Mouse (Mus musculus): Measurements from ENCODE around the gene Igfbp3.
"Not testable (repeated sequence)": the region's sequence is repeated elsewhere in the genome, so short reads cannot be mapped to it uniquely, and the experiment has no call there.

Gene Igfbp3

DNA sequence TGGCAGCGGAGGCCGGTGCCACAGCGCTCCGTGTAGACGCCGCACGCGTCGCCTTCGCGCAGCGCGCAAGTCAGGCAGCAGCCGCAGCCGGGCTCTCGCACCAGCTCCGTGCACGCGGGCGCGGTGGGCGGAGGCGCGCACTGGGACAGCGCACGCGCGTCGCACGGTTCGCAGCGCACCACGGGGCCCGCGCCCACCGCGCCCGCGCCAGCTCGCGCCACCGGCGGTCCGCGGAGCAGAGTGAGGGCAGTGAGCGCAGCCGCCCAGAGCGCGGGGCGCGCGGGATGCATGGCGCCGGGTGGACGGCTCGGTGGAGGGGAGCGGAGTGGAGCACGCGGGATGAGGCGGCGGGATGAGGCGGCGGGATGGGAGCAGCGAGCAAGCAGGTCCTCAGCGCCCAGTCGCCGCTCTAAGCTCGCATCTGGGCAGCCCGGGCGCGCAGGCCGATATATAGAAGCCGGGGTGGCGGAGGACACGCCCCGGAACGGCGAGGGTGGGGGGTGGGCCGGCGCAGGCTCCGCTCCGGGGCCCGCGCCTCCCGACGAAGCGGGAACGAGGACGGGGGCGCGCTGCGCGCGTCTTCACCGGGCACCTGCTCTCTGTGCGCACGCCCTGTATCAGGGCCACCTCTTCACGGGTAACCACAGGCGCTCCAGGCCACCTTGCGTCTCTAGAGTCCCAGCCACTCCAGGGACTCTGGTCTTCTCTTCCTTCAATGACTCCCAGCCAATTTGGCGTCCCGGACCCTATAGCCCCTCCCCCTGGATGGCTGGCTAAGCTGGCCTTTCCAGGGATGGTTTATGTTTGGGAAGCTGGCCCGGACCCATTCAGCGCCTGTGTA lies at the start of gene Igfbp3:
Gene Igfbp3 (minus strand): TSS at position 423 of the 841 bp plus-strand sequence.
- DNase-seq (ENCODE audit: low read depth, low spot score), result peak; percentile 91

- no peak for DNase-seq (ENCODE audit: low read depth, low spot score)
Observed at GRCm38 (mm10) chr11:7250870-7251269, 37.1 kb upstream of the Igfbp3 start.

DNA sequence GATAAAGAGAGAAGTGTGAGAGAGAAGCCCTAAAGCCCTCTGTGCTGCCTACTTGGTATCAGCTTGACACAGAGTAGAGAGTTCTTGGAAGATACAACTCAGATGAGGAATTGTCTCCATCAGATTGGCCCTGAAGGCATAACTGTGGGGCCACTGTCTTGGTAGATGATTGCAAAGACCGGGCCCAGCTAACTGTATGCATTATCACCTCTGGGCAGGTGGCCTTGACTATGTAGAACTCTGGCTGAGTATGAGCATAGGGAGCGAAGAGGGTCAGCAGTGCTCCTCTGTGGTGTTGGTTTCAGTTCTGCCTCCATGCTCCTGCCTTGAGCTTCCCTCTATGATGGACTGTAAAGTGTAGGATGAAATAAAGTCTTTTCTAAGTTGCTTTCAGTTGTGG lies 36.7 kb upstream of the Igfbp3 start:
- DNase-seq (ENCODE audit: low read depth, low spot score), result no peak

- DNase-seq (ENCODE audit: low read depth, low spot score), result no peak
Observed at GRCm38 (mm10) chr11:7244782-7245181, 31.1 kb upstream of the Igfbp3 start.

- DNase-seq (ENCODE audit: low read depth, low spot score), result no peak
Observed at GRCm38 (mm10) chr11:7239041-7239740, 25.5 kb upstream of the Igfbp3 start.

- DNase-seq (ENCODE audit: low read depth, low spot score), result no peak
Observed at GRCm38 (mm10) chr11:7238546-7238945, 24.8 kb upstream of the Igfbp3 start.

- peak; percentile 14 for DNase-seq (ENCODE audit: low read depth, low spot score)
Observed at GRCm38 (mm10) chr11:7237712-7238111, 24.0 kb upstream of the Igfbp3 start.

GRCm38 (mm10) chr11:7236751-7237150 lies 23.0 kb upstream of the Igfbp3 start:
- no peak for DNase-seq (ENCODE audit: low read depth, low spot score)

DNA sequence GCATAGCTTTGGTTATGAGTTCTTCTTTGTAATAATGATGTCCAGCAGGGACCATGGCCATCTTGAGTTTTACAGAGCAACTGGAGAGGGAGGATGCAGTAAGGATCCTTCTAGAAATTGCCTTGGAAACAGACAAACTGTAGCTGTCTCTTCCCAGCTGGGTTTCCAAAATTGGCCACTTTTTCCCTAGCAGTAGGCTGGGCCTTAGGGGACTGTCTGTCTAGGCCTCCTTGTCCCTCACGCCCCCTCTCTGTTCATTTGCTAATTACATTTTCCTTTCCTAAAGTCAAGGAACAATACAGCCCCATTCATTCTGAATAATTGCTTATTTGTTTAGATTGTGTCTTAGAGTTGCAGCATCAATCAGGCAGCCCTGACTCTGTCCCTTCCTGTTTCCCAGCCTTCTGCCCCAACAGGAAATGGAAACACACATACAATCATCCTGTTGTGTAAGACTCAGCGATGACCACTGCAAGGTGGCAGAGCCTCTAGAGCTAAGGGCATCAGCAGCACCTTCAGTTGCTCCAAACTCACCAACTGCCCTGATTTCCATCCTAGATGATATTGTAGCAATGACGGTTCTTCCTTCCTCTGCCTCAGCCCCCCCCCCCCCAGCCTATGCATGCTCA lies 21.4 kb upstream of the Igfbp3 start:
- DNase-seq (ENCODE audit: low read depth, low spot score), result peak; percentile 44

DNA sequence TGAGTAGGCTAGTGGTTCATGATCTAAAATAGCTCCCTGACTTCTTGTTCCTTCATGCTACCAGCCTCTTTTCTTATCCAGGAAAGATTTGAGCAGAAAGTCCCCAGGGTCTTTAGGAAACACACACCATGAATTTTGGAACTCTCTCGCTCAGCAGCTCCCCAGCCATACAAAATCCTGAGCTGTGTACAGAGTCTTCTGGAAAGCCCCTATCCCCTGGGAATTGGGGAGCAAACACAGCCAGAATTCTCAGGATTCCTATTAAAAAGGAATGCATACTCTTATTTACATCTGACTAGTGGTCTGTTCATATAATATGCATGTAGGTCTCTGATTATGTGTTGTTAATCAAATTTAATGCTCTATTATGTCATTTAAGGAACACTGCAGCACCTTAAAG lies 20.7 kb upstream of the Igfbp3 start:
- no peak for DNase-seq (ENCODE audit: low read depth, low spot score)

DNA sequence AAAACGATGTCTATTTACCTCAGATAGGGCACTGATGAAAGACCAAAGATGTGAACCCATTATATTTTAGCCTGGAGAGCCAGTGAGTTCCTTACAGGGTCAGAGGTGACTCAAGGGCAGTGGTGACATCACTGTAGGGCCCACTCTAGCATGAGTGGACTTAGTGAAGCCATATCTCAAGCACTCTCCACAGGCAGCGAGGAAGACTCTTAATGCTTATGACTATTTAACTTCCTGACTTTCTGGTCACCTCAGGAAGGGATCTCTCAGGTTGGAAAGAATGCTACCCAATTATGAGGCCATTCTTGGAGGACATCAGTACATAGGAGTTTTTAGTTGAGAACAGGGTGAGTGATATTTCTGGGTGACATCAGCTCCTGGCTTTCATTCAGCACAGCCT lies 19.6 kb upstream of the Igfbp3 start:
- no peak for DNase-seq (ENCODE audit: low read depth, low spot score)

DNA sequence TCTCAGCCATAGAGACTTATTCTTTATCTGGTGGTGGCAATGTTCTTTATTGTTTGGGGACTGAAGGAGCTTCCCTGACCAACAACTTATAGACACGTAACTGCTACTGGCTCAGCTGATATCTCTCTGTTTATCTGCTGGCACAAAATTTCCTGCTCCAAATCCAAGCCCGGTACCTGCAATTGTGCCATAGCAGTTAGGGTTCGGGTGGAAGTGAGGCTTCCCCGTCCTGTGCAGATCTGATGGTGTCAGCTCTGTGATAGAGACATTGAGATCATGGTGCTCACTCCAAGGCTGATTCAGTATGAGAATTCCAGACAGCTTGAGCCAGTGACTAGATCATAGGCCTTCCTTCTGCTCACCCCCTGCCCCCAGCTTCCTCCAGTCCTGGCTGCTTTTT lies 18.2 kb upstream of the Igfbp3 start:
- no peak for DNase-seq (ENCODE audit: low read depth, low spot score)

- no peak for DNase-seq (ENCODE audit: low read depth, low spot score)
Observed at GRCm38 (mm10) chr11:7230000-7230399, 16.3 kb upstream of the Igfbp3 start.

DNA sequence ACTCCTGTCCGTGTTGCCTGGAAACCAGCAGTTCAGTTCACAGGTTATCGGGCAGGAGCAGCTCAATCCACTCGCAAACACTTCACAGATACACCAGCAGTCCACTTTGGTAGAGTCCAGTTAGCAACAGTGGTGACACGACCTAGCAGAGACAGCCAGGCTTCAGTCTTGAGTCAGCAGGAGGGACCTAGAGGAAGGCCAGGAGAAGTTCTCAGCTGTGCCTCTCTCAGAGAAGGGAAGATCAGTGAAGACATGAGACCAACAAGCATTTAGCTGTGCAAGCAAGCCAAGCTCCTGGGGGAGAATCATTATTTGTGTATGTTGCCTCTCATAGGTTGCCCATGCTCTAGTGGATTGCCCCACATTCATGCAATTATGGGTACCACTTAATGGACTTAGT lies 14.4 kb upstream of the Igfbp3 start:
- no peak for DNase-seq (ENCODE audit: low read depth, low spot score)

- DNase-seq (ENCODE audit: low read depth, low spot score), result no peak
Observed at GRCm38 (mm10) chr11:7226810-7227550, 13.3 kb upstream of the Igfbp3 start.

- DNase-seq (ENCODE audit: low read depth, low spot score), result peak; percentile 77
Observed at GRCm38 (mm10) chr11:7226200-7226599, 12.5 kb upstream of the Igfbp3 start.

DNA sequence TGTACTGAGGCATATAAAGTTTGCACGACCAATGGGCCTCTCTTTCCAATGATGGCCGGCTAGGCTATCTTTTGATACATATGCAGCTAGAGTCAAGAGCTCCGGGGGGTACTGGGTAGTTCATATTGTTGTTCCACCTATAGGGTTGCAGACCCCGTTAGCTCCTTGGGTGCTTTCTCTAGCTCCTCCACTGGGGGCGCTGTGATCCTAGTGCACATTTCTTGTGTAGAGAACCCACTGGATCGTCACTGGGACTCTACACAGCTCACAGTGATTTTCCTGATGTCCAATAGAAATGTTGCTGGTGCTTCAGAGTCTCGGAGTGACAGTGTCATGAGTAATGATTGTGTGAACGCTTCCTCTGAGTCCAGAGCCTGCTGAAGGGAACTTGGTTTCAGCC lies 8.1 kb upstream of the Igfbp3 start:
- DNase-seq (ENCODE audit: low read depth, low spot score), result not testable (repeated sequence)

GRCm38 (mm10) chr11:7215703-7216102 lies 2.0 kb upstream of the Igfbp3 start:
- peak; percentile 69 for DNase-seq (ENCODE audit: low read depth, low spot score)

- DNase-seq (ENCODE audit: low read depth, low spot score), result peak; percentile 84
Observed at GRCm38 (mm10) chr11:7214761-7215160, 1.0 kb upstream of the Igfbp3 start.

DNA sequence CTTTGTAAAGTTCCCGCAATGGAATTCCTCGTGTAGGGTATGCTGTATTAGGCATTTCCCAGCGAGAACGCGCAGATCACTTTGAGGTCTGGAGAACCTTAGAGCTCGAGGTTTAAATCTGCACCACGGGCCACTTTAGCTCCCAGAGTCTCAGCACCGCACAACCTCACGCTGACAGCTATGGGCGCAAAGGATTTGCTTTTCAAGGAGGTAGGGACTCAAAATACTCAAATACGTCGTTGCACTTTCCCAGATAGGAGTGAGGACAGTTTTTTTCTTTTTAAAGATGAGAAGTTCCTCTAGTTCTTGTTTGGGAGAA lies 578 bp upstream of the Igfbp3 start:
- DNase-seq (ENCODE audit: low read depth, low spot score), result peak; percentile 40

GRCm38 (mm10) chr11:7213161-7213500 lies 592 bp downstream of the Igfbp3 start:
- DNase-seq (ENCODE audit: low read depth, low spot score), result no peak

GRCm38 (mm10) chr11:7212126-7212798 lies 1.5 kb downstream of the Igfbp3 start:
- no peak for DNase-seq (ENCODE audit: low read depth, low spot score)

All from brain, adult 2 months (tissue).